16 mouse cellular contexts compared by ENCODE assay signal in the genomic region with DNA sequence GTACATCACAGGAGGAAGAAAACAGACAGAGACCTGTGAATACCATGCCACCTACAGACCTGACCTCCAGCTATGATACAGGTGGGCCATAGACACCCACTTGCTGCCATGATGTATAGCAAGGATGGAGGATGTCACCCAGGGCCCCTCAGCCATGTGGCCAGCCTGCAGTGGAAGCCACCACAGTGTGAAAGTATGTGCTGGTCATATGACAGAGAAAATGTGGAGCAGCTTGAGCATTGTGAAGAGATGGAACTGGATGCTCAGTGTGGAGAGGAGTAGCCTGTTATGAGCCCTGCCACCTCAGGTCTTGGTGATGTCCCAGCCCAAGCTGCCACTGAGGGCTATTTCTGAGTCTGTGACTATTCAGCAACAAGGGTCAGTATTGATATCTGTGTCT.
"Had no signal": no experiment of that assay in that cellular context is flagged by ENCODE, and none has a peak within 500 bp of the region (broad histone marks: within the 10 kb centered on the region; RNA-seq: fewer than 3 reads in every experiment).

No protein-coding gene starts in this region.

- H3K9ac ChIP-seq: liver, embryonic 13.5 days; midbrain, embryonic 13.5 days; neural tube, embryonic 15.5 days had no signal

- H3K27me3 ChIP-seq: midbrain, embryonic 13.5 days; neural tube, embryonic 15.5 days had no signal

- H3K36me3 ChIP-seq: liver, embryonic 13.5 days; midbrain, embryonic 10.5 days; midbrain, embryonic 13.5 days; neural tube, embryonic 15.5 days had no signal

- H3K4me1 ChIP-seq: liver, embryonic 13.5 days; midbrain, embryonic 10.5 days; midbrain, embryonic 13.5 days had no signal

- H3K9me3 ChIP-seq: liver, embryonic 13.5 days; midbrain, embryonic 10.5 days; midbrain, embryonic 13.5 days; neural tube, embryonic 15.5 days had no signal

- H3K4me2 ChIP-seq: liver, embryonic 13.5 days; midbrain, embryonic 13.5 days; neural tube, embryonic 15.5 days had no signal

- H3K4me3 ChIP-seq: layer of hippocampus, adult 2 months; liver, embryonic 13.5 days; midbrain, embryonic 10.5 days; midbrain, embryonic 13.5 days; myocyte; neural tube, embryonic 15.5 days had no signal

- H3K27ac ChIP-seq: kidney, postnatal 0 days; layer of hippocampus, adult 2 months; liver, embryonic 13.5 days; midbrain, embryonic 10.5 days; midbrain, embryonic 13.5 days; neural tube, embryonic 15.5 days had no signal

- DNase-seq: kidney, adult 2 months; kidney, postnatal 25 days; layer of hippocampus, adult 9-11 months; liver, embryonic 13.5 days; lung, adult 2 months; lung, postnatal 14 days; lung, postnatal 4 days; thymus, adult 18-20 months; thymus, postnatal 36 days had no signal

- ATAC-seq: midbrain, embryonic 13.5 days; midbrain, embryonic 16.5 days had no signal
